Mouse (Mus musculus): ENCODE measurements around the gene Galnt9.

- no peak for TF ChIP-seq CTCF (IDR thresholded peaks at IDR 0.05; ENCODE audit: extremely low read depth, insufficient read depth, insufficient read length, insufficient replicate concordance)
- TF ChIP-seq POLR2A (IDR thresholded peaks at IDR 0.05; ENCODE audit: low read depth, low read length), result no peak
These were observed 36.5 kb downstream of the Galnt9 start for GRCm38 (mm10) chr5:110580569-110581239.

Data from spleen, adult 2 months (tissue).